Mouse (Mus musculus): ENCODE results near the gene Fam117a.
"Not testable (repeated sequence)": the region's sequence is repeated elsewhere in the genome, so short reads cannot be mapped to it uniquely, and the experiment has no call there.

The Fam117a gene

GRCm38 (mm10) chr11:95394112-95394511, 57.3 kb downstream of the Fam117a start:
- DNase-seq: no peak

GRCm38 (mm10) chr11:95396548-95396947, 59.7 kb downstream of the Fam117a start:
- no peak for DNase-seq

- DNase-seq: peak; percentile 65
Observed at GRCm38 (mm10) chr11:95397843-95398835, 61.3 kb downstream of the Fam117a start.

- no peak for DNase-seq
Observed at GRCm38 (mm10) chr11:95399520-95400020, 62.8 kb downstream of the Fam117a start.

GRCm38 (mm10) chr11:95401568-95401967, 64.8 kb downstream of the Fam117a start:
- no peak for DNase-seq

- no peak for DNase-seq
Observed at GRCm38 (mm10) chr11:95402196-95402595, 65.4 kb downstream of the Fam117a start.

GRCm38 (mm10) chr11:95402658-95403101, 65.9 kb downstream of the Fam117a start:
- no peak for DNase-seq

GRCm38 (mm10) chr11:95403382-95404340, 66.8 kb downstream of the Fam117a start:
- DNase-seq: no peak

- no peak for DNase-seq
Observed at GRCm38 (mm10) chr11:95405771-95406170, 69.0 kb downstream of the Fam117a start.

GRCm38 (mm10) chr11:95406398-95406797, 69.6 kb downstream of the Fam117a start:
- not testable (repeated sequence) for DNase-seq

- no peak for DNase-seq
Observed at GRCm38 (mm10) chr11:95409450-95410112, 72.8 kb downstream of the Fam117a start.

GRCm38 (mm10) chr11:95411453-95412013, 74.7 kb downstream of the Fam117a start:
- no peak for DNase-seq

- DNase-seq: no peak
Observed at GRCm38 (mm10) chr11:95412615-95413014, 75.8 kb downstream of the Fam117a start.

GRCm38 (mm10) chr11:95413641-95414535, 77.1 kb downstream of the Fam117a start, which contains the start of gene Spop:
Gene Spop (plus strand): TSS chr11:95414080.
- DNase-seq: peak; percentile 95

- DNase-seq: peak; percentile 98
Observed at GRCm38 (mm10) chr11:95414536-95415161, 77.8 kb downstream of the Fam117a start.

- no peak for DNase-seq
Observed at GRCm38 (mm10) chr11:95415931-95416330, 79.1 kb downstream of the Fam117a start.

- DNase-seq: no peak
Observed at GRCm38 (mm10) chr11:95417341-95417740, 80.5 kb downstream of the Fam117a start.

- no peak for DNase-seq
Observed at GRCm38 (mm10) chr11:95420880-95421435, 84.1 kb downstream of the Fam117a start.

- no peak for DNase-seq
Observed at GRCm38 (mm10) chr11:95423505-95423904, 86.7 kb downstream of the Fam117a start.

- peak; percentile 13 for DNase-seq
Observed at GRCm38 (mm10) chr11:95431344-95431743, 94.5 kb downstream of the Fam117a start.
